Mouse (Mus musculus) embryonic facial prominence, embryonic 12.5 days (tissue): ENCODE measurements around the gene Mcm7. TPM values are rescaled to one million over a fixed set of nuclear protein-coding genes. Genes with fewer than 3 reads are reported as not detected.

ENCODE experiments used
- ATAC-seq: fragments of 200-750 bp; cut with Nextera tagmentation; 2 replicates; pipeline ENCODE4 v1.8.0; 2017; ENCODE audit not compliant: insufficient number of reproducible peaks, insufficient read depth, low FRiP score, low TSS enrichment
- H3K27ac ChIP-seq: fragments of 300-500 bp; sonication (generic); 2 replicates; pipeline ENCODE4 v1.5.1; 2016; ENCODE audit warnings: mild to moderate bottlenecking
- H3K27me3 ChIP-seq: fragments of 300-500 bp; sonication (generic); 2 replicates; pipeline ENCODE4 v1.6.1; 2016; ENCODE audit warnings: mild to moderate bottlenecking, moderate library complexity
- H3K36me3 ChIP-seq: fragments of 300-500 bp; sonication (generic); 2 replicates; pipeline ENCODE4 v1.6.1; 2016; ENCODE audit warnings: mild to moderate bottlenecking
- H3K4me1 ChIP-seq: fragments of 300-500 bp; sonication (generic); 2 replicates; pipeline ENCODE4 v1.6.1; 2016
- H3K4me2 ChIP-seq: fragments of 300-500 bp; sonication (generic); replicated peaks from 2 replicates; pipeline ENCODE4 v1.6.1; 2016; ENCODE audit warnings: mild to moderate bottlenecking, moderate library complexity
- H3K4me3 ChIP-seq: fragments of 300-500 bp; sonication (generic); 2 replicates; pipeline ENCODE4 v1.5.1; 2016; ENCODE audit warnings: mild to moderate bottlenecking
- H3K9ac ChIP-seq: fragments of 300-500 bp; sonication (generic); 2 replicates; pipeline ENCODE4 v1.6.1; 2016; ENCODE audit warnings: mild to moderate bottlenecking, moderate library complexity
- H3K9me3 ChIP-seq: fragments of 300-500 bp; sonication (generic); 2 replicates; pipeline ENCODE4 v1.6.1; 2016; ENCODE audit warnings: mild to moderate bottlenecking, moderate library complexity
- WGBS: fragments of 180-500 bp; shearing (Covaris S2); methylation state at CpG from one replicate; pipeline ENCODE4 v1.1.7; 2016; 5-methylcytosine and 5-hydroxymethylcytosine counted together
- polyA plus RNA-seq: library from polyadenylated mRNA; unstranded; fragments of >200 nt; fragmentation: Nextera tagmentation; extraction: Ambion mirVana; gene quantifications from 2 replicates; pipeline ENCODE4 v1.2.1, GENCODE M21; 2016

The Mcm7 gene
- polyA plus RNA-seq, 1 experiment from 2014 or later, result 243 TPM

- Histone ChIP-seq H3K4me1 (no peaks in the 10 kb centered on the region; the same call in 1 of the 2 replicates), H3K27me3 (no peaks in the 10 kb centered on the region), H3K9ac (peak within 1 kb of the TSS; percentile 81), H3K4me3 (peak within 1 kb of the TSS; percentile 69), H3K36me3 (peaks cover 41% of the 10 kb centered on the region), H3K4me2 (peak within 1 kb of the TSS; percentile 72), H3K27ac (peak within 1 kb of the TSS; percentile 78; the same call in 1 of the 2 replicates), H3K9me3 (no peaks in the 10 kb centered on the region)
- WGBS, result under 1% methylated on average over 31 of the region's 31 CpGs
- peak; percentile 80 for ATAC-seq
Observed at GRCm38 (mm10) chr5:138186950-138187638, 14.9 kb upstream of the Mcm7 start, which contains the start of the genes Taf6 and Cnpy4. Gene Taf6 (minus strand): TSS chr5:138187451. Gene Cnpy4 (plus strand): TSS chr5:138187485.

GRCm38 (mm10) chr5:138173217-138173616 lies 995 bp upstream of the Mcm7 start:
- peaks cover 19% of the 10 kb centered on the region for H3K4me1 ChIP-seq
- no peaks in the 10 kb centered on the region for H3K27me3 ChIP-seq
- no peak overlapping the region for H3K9ac ChIP-seq
- peak overlapping the region; percentile 87; the same call in 1 of the 2 replicates for H3K4me3 ChIP-seq
- peaks cover 57% of the 10 kb centered on the region for H3K36me3 ChIP-seq
- H3K4me2 ChIP-seq, result peak overlapping the region; percentile 82
- WGBS, result 82% methylated on average over 3 of the region's 3 CpGs
- ATAC-seq, result no peak
- no peak overlapping the region for H3K27ac ChIP-seq
- no peaks in the 10 kb centered on the region for H3K9me3 ChIP-seq

GRCm38 (mm10) chr5:138170936-138171561 lies 1.2 kb downstream of the Mcm7 start:
- H3K4me3 ChIP-seq, result peak overlapping the region; percentile 87
- H3K27me3 ChIP-seq, result no peaks in the 10 kb centered on the region
- no peaks in the 10 kb centered on the region for H3K9me3 ChIP-seq
- H3K36me3 ChIP-seq, result peaks cover 57% of the 10 kb centered on the region
- peaks cover 19% of the 10 kb centered on the region for H3K4me1 ChIP-seq
- under 1% methylated on average over 47 of the region's 47 CpGs for WGBS
- peak overlapping the region; percentile 83 for H3K9ac ChIP-seq
- peak overlapping the region; percentile 95 for H3K27ac ChIP-seq
- peak overlapping the region; percentile 82 for H3K4me2 ChIP-seq
- peak; percentile 84 for ATAC-seq

- H3K4me2 ChIP-seq, result no peak overlapping the region
- no peaks in the 10 kb centered on the region for H3K9me3 ChIP-seq
- ATAC-seq, result no peak
- H3K4me1 ChIP-seq, result peaks cover 18% of the 10 kb centered on the region
- H3K9ac ChIP-seq, result no peak overlapping the region
- no peaks in the 10 kb centered on the region for H3K27me3 ChIP-seq
- H3K27ac ChIP-seq, result no peak overlapping the region
- 83% methylated on average over 8 of the region's 8 CpGs for WGBS
- H3K4me3 ChIP-seq, result no peak overlapping the region
- peaks cover 70% of the 10 kb centered on the region for H3K36me3 ChIP-seq
Observed at GRCm38 (mm10) chr5:138165594-138165993, 6.6 kb downstream of the Mcm7 start.

GRCm38 (mm10) chr5:138163610-138164009 lies 8.6 kb downstream of the Mcm7 start:
- 75% methylated on average over 10 of the region's 10 CpGs for WGBS
- Histone ChIP-seq H3K4me2 (no peak overlapping the region), H3K27me3 (no peaks in the 10 kb centered on the region), H3K4me1 (peaks cover 9% of the 10 kb centered on the region), H3K27ac (no peak overlapping the region), H3K4me3 (no peak overlapping the region), H3K36me3 (peaks cover 63% of the 10 kb centered on the region), H3K9me3 (no peaks in the 10 kb centered on the region), H3K9ac (no peak overlapping the region)
- ATAC-seq, result no peak

GRCm38 (mm10) chr5:138163046-138163445 lies 9.2 kb downstream of the Mcm7 start:
- WGBS, result 74% methylated on average over 6 of the region's 6 CpGs
- Histone ChIP-seq H3K4me3 (no peak overlapping the region), H3K4me1 (peaks cover 9% of the 10 kb centered on the region), H3K9ac (no peak overlapping the region), H3K27ac (no peak overlapping the region), H3K36me3 (peaks cover 58% of the 10 kb centered on the region), H3K27me3 (no peaks in the 10 kb centered on the region), H3K4me2 (no peak overlapping the region), H3K9me3 (no peaks in the 10 kb centered on the region)
- no peak for ATAC-seq

GRCm38 (mm10) chr5:138160842-138161665 lies 11.2 kb downstream of the Mcm7 start, which contains the start of gene Cops6:
Gene Cops6 (plus strand): TSS chr5:138161071.
- H3K9me3 ChIP-seq, result no peaks in the 10 kb centered on the region
- H3K4me1 ChIP-seq, result peaks cover 9% of the 10 kb centered on the region
- peak within 1 kb of the TSS; percentile 65 for H3K27ac ChIP-seq
- peak within 1 kb of the TSS; percentile 69 for H3K4me3 ChIP-seq
- H3K9ac ChIP-seq, result peak within 1 kb of the TSS; percentile 75
- under 1% methylated on average over 42 of the region's 42 CpGs for WGBS
- H3K4me2 ChIP-seq, result peak within 1 kb of the TSS; percentile 67
- no peaks in the 10 kb centered on the region for H3K27me3 ChIP-seq
- peak; percentile 93 for ATAC-seq
- H3K36me3 ChIP-seq, result peaks cover 38% of the 10 kb centered on the region

GRCm38 (mm10) chr5:138160224-138160762 lies 11.9 kb downstream of the Mcm7 start:
- H3K27ac ChIP-seq, result no peak overlapping the region; the same call in 1 of the 2 replicates
- H3K27me3 ChIP-seq, result no peaks in the 10 kb centered on the region
- H3K4me1 ChIP-seq, result peaks cover 9% of the 10 kb centered on the region
- no peaks in the 10 kb centered on the region for H3K9me3 ChIP-seq
- H3K4me3 ChIP-seq, result peak overlapping the region; percentile 69
- peak overlapping the region; percentile 67 for H3K4me2 ChIP-seq
- ATAC-seq, result no peak
- H3K36me3 ChIP-seq, result peaks cover 30% of the 10 kb centered on the region
- 72% methylated on average over 7 of the region's 7 CpGs for WGBS
- H3K9ac ChIP-seq, result no peak overlapping the region

- peaks cover 25% of the 10 kb centered on the region for H3K36me3 ChIP-seq
- WGBS, result under 1% methylated on average over 31 of the region's 31 CpGs
Observed at GRCm38 (mm10) chr5:138155443-138155976, 16.7 kb downstream of the Mcm7 start, which contains the start of gene Zfp113. Gene Zfp113 (minus strand): TSS chr5:138155744.

GRCm38 (mm10) chr5:138154390-138154789 lies 17.8 kb downstream of the Mcm7 start:
- Histone ChIP-seq H3K4me2 (peak overlapping the region; percentile 73), H3K9me3 (no peaks in the 10 kb centered on the region), H3K36me3 (peaks cover 30% of the 10 kb centered on the region), H3K4me3 (peak overlapping the region; percentile 78), H3K4me1 (peaks cover 3% of the 10 kb centered on the region; the same call in 1 of the 2 replicates), H3K27me3 (no peaks in the 10 kb centered on the region), H3K9ac (peak overlapping the region; percentile 88), H3K27ac (no peak overlapping the region)
- ATAC-seq, result no peak
- WGBS, result 85% methylated on average over 3 of the region's 3 CpGs

More at GRCm38 (mm10) chr5:138155443-138155976, 16.7 kb downstream of the Mcm7 start, which contains the start of gene Zfp113:
- peaks cover 3% of the 10 kb centered on the region; the same call in 1 of the 2 replicates for H3K4me1 ChIP-seq
- H3K27ac ChIP-seq, result peak within 1 kb of the TSS; percentile 93
- no peaks in the 10 kb centered on the region for H3K9me3 ChIP-seq
- no peaks in the 10 kb centered on the region for H3K27me3 ChIP-seq
- H3K4me3 ChIP-seq, result peak within 1 kb of the TSS; percentile 78
- peak within 1 kb of the TSS; percentile 73 for H3K4me2 ChIP-seq
- H3K9ac ChIP-seq, result peak within 1 kb of the TSS; percentile 88
- ATAC-seq, result peak; percentile 92

GRCm38 (mm10) chr5:138138585-138138984 lies 33.6 kb downstream of the Mcm7 start:
- peaks cover 29% of the 10 kb centered on the region for H3K36me3 ChIP-seq
- no peak for ATAC-seq
- WGBS, result 75% methylated on average over 4 of the region's 4 CpGs

More at GRCm38 (mm10) chr5:138138585-138138984, 33.6 kb downstream of the Mcm7 start:
- no peak overlapping the region for H3K9ac ChIP-seq
- H3K4me3 ChIP-seq, result no peak overlapping the region
- no peak overlapping the region for H3K27ac ChIP-seq
- H3K9me3 ChIP-seq, result no peaks in the 10 kb centered on the region
- no peaks in the 10 kb centered on the region for H3K27me3 ChIP-seq
- H3K4me1 ChIP-seq, result no peaks in the 10 kb centered on the region
- H3K4me2 ChIP-seq, result no peak overlapping the region
